Mouse (Mus musculus) frontal cortex, postnatal 10 days (tissue): ENCODE results near the gene Map3k5.

Experiments
- DNase-seq, 2 experiments: peaks; one replicate each; pipeline ENCODE4 v3.0.0; 2022; ENCODE audit warnings: low spot score in 2 of 2, mixed read lengths in 1 of 2

The Map3k5 gene

DNA sequence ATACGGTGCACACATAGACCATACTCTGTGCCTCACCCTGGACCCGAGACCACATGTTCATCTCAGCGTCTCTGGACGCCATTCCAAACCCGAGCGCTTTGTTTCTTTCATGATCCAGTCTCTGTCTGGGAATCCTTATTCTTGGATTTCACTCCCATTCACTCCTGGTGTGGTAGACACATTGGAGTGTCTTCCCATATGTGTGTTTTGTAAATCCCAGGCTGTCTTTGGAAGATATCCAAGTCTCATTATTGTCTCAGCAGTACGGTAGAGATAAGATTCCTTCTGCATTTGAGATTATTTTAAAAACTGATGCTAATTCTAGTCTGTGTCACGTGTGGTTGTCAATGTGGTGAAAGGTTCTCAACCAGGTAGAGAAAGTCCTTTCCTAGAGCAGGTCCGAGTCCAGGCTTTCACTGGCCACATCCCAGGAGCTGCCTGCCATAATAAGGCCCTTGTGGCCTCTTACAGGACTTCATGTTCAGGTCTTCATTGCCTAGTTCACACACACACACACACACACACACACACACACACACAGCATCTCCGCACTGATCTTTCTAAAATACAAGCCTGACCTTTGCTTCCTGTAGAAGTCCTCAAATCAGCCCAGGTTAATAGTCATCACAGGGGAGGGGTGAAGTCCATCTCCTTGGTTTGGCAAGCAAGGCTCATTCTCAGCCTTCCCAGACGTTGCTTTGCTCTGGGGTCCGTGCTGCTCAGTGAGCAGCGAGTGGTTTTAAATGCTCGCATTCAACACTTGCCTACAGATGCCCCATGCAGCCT lies 122.8 kb downstream of the Map3k5 start:
- DNase-seq, result no peak

DNA sequence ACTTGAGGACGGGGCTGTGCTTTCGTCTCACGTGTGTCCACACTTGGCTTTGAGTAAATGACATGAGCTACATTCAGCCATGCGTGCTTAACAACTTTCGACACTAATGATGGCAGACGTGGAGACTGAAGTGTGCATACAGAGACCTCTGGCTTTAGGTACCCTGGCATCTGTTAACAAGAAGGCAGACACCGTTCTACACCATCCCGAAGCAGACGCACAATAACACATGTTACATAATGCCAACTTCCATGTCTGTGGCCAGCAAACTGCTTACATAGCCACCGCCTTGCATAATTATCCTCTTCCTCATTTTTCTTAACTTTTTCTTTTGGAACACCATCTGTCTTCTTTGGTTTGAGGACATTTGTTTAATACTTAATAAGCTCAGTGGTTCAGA lies 123.8 kb downstream of the Map3k5 start:
- DNase-seq, result no peak

DNA sequence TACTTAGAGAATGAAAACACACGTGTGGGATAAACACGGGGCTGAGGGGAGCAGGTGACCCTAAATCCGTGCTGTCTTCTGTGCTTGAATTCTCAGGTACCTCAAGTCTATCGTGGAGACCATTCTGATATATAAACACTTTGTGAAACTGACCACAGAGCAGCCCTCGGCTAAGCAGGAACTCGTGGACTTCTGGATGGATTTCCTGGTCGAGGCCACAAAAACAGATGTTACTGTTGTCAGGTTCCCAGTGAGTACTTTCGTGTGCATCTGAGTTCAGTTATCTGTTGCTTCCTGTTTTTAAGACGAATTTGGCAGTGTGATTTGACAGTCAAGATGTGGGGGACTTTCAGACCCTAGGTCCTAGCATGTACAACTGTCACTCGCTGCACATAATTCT lies 124.6 kb downstream of the Map3k5 start:
- no peak for DNase-seq

DNA sequence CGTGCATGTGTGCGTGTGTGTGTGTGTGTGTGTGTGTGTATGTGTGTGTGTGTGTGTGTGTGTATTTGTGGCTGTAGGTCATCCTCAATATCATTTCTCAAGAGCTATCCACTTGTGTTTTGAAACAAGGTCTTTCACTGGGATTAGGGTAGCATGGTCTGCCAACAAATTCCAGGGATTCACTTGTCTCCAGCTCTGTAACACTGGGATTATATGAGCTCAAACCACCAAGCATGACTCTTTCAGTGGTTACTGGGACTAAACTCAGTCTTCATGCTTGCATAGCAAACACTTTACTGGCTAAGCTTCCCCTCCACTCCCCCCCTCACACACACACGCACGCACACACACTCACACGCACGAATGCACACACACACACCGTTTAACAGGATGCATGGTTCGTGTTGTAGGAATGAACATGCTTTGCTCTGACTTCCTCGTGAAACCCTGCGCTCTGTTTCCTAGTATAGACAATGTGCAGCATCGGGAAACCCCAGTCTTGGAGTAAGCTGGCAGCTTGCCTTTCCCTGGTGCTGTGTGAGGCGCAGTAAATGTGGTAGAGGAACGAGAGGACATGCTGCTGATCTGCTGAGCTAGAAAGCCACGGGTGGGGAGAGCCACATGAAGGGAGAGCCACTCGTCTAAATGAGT lies 126.2 kb downstream of the Map3k5 start:
- peak in 1 of 2 experiments; percentile 25 for DNase-seq

DNA sequence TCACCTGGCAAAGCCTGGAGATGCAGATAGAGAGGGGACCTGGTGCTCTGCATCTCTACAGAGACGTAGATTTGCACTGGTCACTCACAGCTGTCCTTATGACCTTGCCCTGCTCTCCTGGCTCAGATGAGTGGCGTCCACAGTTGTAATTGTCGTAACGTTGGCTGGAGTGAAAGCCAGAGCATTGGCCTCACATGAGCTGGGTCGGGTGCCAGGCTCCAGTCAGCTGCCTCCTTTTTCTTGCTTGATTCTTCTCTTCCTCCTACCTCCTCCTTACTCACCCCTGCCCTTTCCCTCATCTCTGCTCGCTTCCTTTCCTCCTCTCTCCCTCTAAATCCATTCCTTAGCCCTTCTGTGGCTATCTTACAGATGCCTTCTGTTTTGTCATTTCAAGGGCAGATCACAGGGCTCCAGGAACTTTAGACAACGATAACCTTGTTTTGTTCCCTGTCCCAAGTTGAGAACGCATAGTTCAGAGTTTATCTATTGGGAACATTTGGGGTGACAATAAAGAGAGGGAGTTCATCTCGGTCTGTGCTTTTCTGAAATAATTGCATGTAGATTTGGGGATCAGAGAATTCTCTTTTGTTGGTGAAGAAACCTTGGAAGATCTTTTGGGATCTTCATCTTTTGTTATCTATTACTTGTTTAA lies 130.4 kb downstream of the Map3k5 start:
- DNase-seq, result no peak

DNA sequence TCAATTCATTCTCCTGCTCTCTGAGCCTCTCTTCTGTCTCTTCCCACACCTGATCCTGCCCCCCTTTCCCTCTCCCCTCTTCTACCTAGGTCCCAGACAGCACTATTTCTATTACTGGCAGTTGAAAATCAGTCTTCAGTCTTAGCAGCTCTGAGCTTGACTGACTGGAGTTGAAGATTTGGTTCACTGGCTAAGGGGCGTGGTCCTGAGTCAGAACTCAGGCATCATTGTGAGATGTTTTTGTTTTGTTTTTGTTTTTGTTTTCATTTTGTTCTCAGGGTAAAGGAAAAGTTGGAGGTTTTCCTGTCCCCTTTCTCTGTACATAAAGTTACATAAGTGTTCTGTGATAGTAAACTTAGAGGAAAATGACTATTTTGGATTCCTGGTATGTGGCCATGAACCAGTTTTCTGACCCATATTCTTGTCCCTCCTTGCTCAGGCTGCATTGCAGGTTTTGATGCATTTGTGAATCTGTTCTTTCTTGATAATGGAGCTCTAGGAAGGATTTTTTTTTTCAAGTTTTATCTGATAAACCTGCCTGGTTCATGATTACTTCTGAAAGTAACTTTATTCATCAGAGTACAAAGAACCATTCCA lies 131.9 kb downstream of the Map3k5 start:
- DNase-seq, result no peak

DNA sequence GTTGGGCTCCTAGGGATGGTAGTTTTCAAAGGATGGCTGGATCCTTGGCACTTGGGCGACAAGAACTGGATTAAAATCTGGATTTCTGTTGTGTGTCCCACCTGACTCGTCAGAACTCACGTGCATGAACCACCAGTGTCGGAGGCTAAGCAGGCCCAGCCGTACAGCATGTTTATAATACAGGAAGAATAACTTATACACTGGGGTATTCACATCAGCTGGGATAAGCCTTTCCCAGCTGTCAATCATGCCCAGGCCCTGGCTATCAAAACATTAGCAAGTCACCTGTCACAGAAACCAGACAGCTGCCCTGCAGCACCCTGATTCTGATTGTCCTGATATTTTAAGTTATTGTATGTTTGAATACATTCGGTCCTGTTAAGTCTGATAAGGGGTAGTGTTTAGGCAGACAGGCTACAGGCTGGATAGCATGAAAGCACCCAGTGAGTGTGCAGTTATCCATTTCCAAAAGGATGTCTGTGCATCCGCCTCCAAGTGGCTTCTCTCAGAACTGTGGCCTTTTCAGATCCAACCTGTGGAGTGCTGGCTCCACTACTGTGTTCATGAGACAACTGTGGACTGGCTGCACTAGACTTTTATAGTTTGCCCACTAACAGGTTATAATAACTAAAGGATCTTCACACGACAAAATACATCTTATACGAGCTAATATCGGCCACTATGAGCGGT lies 135.6 kb downstream of the Map3k5 start:
- DNase-seq, result no peak

DNA sequence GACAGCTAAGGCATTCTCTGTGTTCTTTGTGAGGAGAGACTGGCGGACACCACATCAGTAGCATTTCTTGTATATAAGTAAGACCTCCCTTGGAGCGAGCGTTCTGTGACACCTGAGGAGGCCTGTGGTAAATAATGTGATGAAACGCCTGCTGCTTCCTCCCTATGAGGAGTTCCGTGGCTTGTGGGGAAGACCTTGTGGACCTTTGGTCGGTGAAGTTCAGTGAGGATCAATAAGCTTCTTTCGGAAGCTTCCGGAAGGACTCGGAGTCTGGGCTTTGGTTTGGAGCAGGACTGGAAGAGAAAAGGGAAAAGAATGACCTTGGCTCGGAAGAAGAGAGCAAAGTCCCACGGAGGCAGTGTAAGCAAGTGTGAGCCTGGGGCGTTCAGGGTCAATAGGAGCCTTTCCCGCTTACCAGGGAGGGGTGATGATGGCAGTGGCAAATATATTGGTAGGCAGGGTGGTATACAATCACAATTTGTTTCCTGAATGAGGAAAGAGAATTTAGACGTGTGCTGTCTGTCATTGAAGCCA lies 136.4 kb downstream of the Map3k5 start:
- no peak for DNase-seq

DNA sequence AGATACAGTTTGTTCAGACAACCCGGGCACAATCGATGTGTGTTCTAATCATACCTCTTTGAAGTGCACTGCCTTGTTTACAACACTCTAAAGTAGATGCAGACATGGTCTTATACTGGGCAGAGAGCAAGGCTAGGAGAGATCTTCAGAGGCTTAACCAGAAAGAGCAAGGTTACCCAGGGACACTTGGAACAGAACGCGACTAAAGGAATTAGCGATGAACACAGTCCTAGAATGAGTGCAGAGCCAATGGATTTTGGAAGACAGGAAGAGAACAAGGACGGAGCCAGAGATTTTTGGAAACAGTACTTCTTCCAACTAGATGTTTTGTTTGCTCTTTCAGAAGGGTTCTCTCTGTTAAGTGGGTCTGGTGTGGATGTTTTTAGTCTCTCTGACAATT lies 137.4 kb downstream of the Map3k5 start:
- DNase-seq, result no peak

DNA sequence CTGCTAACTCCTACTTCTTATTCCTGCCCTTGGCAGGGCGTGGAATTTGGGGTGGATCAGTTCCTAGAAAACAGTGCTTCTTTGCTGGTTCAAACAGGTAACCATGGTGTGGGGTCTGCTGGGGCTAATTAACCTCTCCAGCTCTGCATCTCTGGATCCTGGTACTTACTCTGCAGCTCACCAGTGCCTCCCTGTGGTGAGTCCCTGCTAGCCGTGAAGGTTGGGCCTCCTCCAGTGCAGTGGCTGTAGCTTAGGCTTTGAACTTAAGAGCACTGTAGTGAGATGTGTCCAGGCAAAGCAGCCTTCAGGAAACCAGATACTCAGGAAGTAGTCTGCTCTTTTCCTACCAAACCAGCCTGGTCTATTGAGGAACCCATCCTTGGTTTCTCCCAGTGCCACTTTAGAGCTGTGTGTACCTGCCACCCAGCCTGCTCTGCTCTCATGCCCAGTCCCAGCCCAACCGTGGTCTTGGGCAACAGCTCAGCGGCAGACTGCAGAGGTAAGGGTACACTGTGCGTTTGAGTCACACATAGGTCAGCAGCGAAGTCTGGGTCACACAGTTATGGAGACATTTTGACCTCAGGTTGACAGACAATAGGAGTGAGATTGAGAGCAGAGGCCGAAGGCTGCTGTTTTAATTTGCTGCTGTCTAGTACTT lies 139.1 kb downstream of the Map3k5 start:
- peak; percentile 29 to 67 for DNase-seq

DNA sequence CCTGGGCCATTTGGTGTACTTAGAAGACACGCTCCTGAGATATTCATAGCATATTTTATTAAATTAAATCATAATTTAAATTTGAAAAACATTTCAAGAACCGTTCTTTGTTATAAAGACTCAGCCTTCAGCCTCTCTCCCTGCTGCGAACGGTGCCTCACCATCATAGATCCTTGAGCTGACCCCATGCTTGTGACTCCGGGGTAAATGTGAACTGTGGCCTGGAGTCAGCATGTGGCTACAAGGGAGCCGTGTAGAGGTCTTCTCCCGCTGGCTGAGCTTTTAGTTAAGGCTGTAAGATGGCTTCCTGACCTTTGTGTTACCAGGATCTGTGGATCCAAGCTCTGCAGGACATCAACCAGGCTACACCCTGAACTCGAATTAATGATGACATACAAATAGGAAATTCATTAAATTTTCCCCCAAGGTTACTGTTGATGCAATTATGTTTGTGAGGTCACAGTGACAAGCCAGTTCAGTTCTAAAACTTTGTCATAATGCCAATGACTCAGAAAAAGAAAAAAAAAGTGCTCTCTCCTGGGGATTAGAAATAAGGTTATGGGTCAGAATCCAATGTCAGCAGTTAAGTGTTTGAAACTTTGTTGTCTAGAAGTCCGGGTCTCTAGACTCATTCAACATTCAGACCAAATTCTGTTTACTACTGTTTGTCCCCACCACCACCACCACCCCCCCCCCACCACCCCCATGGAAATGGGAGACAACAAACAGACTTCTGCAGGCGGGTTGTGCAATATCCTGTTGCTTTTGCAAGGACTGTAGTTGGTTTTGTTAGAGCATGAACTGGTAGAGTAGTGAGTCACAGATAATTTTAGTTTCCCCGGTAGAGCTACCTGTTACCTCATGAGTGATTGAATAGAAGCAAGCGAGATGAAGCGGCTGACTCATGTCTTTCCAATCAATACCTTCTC lies 142.5 kb downstream of the Map3k5 start:
- no peak for DNase-seq

DNA sequence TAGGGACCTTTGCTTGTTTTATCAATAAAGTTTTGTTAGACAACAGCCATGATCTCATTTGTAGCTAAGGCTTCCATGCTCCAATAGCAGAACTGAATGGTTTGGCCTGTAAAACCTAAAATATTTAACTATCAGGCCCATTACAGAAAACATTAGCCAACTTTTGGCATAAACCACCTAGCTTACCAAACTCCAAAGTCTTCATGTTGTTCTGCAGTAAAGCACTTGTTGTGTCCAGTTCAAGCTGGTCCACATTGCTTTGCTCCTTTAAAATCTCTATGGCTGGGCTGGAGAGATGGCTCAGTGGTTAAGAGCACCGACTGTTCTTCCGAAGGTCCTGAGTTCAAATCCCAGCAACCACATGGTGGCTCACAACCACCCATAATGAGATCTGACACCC lies 144.1 kb downstream of the Map3k5 start:
- no peak for DNase-seq

DNA sequence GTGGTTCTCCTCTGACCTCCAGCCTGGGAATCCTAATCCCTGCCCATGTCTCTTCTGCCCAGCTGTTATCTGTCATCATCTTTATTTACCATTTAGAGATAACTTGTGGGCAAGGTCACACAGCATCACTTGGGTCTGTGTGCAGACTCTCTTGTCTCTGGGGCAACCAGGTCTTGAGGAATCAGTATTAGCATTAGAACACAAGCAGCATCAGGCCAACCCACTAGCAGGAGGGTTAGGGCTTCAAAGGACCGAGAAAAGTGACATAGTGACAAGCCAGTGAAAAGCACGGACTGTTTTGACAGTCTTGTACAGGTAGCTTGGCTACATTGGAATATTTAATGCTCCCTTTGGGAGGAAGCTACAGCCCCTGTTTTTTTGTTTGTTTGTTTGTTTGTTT lies 153.6 kb downstream of the Map3k5 start:
- no peak for DNase-seq

DNA sequence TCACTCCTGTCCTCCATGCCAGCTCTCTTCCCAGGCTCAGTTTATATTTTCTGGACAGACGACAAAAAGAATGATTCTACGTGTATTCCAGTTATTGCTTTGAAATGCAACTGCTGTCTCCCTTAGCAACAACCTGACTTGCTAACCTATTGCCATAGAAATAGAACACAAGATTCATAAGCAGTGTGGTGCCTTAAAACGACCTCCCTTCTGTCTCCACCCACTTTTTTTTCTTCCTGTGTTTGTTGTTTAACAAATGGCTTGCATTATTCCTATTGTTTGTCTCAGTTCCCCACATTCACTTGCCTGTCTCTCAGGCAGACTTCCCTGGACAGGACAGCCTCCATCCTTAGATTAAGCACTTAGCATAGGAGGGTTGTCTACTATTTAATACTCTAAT lies 154.8 kb downstream of the Map3k5 start:
- DNase-seq, result no peak

DNA sequence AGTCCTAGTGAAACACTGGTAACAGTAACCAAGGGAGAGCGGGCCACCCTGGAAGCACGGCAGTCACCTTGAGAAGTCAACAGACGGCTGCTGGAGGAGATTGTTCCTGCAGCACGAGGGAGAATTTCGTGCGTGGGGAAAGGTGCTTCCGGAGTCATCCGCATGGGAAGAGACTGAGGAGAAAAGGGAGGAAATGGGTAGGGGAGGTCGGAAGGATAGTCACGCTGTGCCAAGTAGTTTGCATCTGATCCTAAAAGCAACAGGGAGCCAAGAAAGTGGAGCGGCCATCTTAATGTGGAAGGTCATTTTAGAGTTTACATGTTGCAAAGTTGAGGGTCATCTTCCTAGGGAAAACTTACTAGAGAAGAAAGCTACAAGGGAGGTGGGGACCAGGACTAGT lies 155.9 kb downstream of the Map3k5 start:
- no peak for DNase-seq

DNA sequence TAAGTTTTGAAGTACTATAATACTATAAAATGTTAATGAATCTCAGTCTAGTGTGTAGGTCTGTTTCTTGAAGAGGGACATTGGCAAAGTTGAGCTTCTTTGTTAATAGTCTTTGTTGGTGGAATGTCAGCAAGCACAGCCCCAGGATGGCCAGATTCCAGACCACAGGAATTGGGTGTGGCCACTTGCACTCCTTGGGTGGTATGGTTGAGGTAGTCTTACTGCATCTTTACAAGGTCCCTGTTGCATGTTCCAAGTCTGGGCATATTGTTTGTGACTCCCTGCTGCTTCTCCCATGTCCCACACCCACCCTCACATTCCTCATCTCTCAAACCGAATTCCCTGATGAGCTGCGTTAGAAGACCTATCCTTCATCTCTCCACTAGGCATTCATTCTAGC lies 157.1 kb downstream of the Map3k5 start:
- no peak for DNase-seq

DNA sequence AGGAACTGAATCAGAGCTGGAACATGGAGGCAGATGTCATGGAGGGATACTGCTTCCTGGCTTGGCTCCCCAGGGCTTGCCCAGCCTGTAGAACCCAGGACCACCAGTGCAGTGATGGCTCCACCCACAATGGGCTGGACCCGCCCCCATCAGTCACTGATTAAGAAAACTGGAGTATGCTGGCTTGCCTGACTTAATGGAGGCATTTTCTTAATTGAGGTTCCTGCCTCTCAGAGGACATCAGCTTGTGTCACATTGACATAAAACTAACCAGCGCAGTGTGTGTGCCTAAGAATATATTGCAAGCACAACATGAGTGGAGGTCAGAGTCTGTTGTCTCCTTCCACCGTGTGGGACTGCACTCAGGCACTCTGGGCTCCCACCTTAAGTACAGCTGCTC lies 158.1 kb downstream of the Map3k5 start:
- DNase-seq, result no peak

DNA sequence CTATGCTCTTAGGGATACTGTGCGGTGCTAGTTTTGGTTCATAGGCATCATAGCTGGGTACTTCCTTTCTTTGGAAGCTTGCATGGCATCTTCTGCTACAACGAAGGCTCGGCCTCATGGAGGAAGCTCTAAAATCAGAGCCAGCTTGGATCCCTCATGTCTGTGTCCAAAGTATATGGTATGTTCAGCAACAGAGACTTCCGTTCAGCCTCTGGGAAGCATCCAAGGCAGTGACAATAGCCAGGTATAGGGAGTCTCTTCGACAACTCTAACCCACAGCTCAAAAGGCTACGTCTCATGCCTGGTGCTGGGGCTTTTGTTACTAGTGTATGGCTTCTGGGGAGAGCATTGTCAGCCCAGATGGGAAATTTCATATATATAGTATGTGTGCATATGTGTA lies 167.2 kb downstream of the Map3k5 start:
- no peak for DNase-seq

DNA sequence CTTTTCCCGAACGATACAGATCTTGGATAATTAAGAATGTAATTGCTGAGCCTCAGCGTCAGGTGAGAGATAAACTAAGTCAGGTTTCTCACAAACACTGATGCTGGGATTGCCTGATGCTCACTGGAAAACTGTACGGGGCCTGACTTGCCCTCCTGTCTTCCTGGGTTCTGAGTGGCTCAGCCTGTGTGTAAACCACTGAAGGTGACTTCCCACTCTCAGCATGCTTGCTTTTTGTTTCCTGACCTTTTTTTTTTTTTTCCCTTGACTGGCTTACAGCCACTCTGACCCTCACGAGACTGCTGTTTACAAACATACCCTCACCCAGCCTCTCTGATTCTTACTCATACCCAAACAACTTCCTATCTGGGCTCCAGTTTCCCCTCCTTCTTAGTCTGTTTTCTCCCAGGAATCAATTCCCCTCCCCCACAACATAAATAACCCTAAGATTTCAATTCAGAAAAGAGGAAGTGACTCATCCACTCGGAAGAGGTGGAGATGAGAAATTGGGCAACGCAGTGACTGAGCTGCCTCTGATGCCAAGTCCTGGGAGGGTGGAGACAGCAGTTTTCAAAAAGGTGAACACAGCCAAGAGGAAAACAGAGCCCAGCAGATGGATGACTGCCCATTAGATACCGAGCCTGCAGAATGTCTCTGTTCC lies 170.1 kb downstream of the Map3k5 start:
- DNase-seq, result no peak

DNA sequence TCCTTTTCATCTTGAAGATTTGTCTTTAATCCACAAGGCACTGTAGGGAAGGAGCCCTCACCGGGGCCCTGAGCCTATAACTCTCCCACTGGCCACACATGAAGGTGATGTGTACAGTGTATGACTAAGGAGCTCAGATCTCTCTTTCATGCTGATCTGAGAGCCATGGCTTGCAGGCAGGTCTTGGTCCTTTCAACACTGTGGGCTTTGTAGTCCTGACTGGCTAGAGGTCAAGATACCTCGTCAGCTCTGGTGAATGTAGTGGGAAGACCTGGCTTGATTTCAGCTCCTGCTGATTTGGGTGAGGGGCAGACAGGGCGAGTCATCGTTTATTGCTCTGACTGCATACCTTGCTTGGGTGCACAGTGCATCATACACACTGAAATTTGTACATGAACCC lies 171.3 kb downstream of the Map3k5 start:
- no peak for DNase-seq
